In the genomic region with DNA sequence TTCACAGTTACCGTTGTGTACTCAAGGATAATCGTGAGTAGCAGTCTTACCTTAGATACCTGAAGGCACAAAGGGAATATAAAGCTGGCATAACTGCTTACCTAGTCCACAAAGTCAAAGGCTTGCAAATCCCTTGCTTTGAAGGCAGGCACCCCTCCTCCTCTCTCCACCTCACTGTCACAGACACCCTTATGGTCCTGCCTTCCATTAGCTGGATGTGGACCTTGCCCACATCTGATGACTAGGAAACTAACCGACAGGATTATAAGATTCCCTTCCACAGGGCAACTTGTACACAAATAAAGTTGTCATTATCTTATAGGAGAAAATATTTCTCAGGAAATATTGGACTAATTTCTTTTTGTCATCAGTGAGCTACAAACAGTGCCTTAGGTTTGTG, we compare ENCODE assay signal across 27 mouse cellular contexts.
"Had no signal": no experiment of that assay in that cellular context is flagged by ENCODE, and none has a peak within 500 bp of the region (broad histone marks: within the 10 kb centered on the region; RNA-seq: fewer than 3 reads in every experiment).

No protein-coding gene starts in this region.

- DNase-seq: cerebellum, adult 2 months; cerebellum, adult 8-10 months; cerebellum, adult 9-10 months; cerebellum, adult 9-11 months; cerebellum, postnatal 10 days; cerebellum, postnatal 14 days; cerebellum, postnatal 25 days; cerebellum, postnatal 36 days; embryo, embryonic 11 days; forebrain, postnatal 0 days; gastrocnemius, adult 2 months; gastrocnemius, postnatal 10 days; gastrocnemius, postnatal 14 days; gastrocnemius, postnatal 25 days; gastrocnemius, postnatal 36 days; heart, adult 18-20 months had no signal

- H3K36me3 ChIP-seq: embryonic facial prominence, embryonic 10.5 days; embryonic facial prominence, embryonic 12.5 days; embryonic facial prominence, embryonic 13.5 days; embryonic facial prominence, embryonic 15.5 days; forebrain, embryonic 10.5 days; forebrain, embryonic 12.5 days; forebrain, embryonic 15.5 days had no signal

- H3K4me3 ChIP-seq: embryonic facial prominence, embryonic 10.5 days; embryonic facial prominence, embryonic 12.5 days; embryonic facial prominence, embryonic 13.5 days; embryonic facial prominence, embryonic 15.5 days; erythroblast, embryonic 14.5 days; forebrain, embryonic 10.5 days; forebrain, embryonic 12.5 days; forebrain, embryonic 13.5 days; forebrain, embryonic 15.5 days; gastrocnemius, adult 2 months had no signal

- H3K4me1 ChIP-seq: embryonic facial prominence, embryonic 12.5 days; embryonic facial prominence, embryonic 13.5 days; embryonic facial prominence, embryonic 15.5 days; forebrain, embryonic 15.5 days had no signal

- H3K4me2 ChIP-seq: embryonic facial prominence, embryonic 12.5 days; embryonic facial prominence, embryonic 13.5 days; embryonic facial prominence, embryonic 15.5 days; forebrain, embryonic 12.5 days; forebrain, embryonic 13.5 days; forebrain, embryonic 15.5 days had no signal

- H3K27ac ChIP-seq: embryonic facial prominence, embryonic 10.5 days; embryonic facial prominence, embryonic 12.5 days; embryonic facial prominence, embryonic 13.5 days; embryonic facial prominence, embryonic 15.5 days; forebrain, embryonic 10.5 days; forebrain, embryonic 12.5 days; forebrain, embryonic 13.5 days; forebrain, embryonic 15.5 days; gastrocnemius, adult 2 months had no signal

- H3K9ac ChIP-seq: embryonic facial prominence, embryonic 12.5 days; embryonic facial prominence, embryonic 13.5 days; embryonic facial prominence, embryonic 15.5 days; forebrain, embryonic 12.5 days; forebrain, embryonic 13.5 days; forebrain, embryonic 15.5 days; forebrain, postnatal 0 days had no signal

- H3K9me3 ChIP-seq: embryonic facial prominence, embryonic 10.5 days; embryonic facial prominence, embryonic 12.5 days; embryonic facial prominence, embryonic 13.5 days; embryonic facial prominence, embryonic 15.5 days; forebrain, embryonic 10.5 days; forebrain, embryonic 12.5 days; forebrain, embryonic 13.5 days; forebrain, embryonic 15.5 days had no signal

- ATAC-seq: forebrain, embryonic 13.5 days; forebrain, embryonic 14.5 days; forebrain, embryonic 15.5 days; forebrain, embryonic 16.5 days; forebrain, postnatal 0 days had no signal

- H3K27me3 ChIP-seq: embryonic facial prominence, embryonic 12.5 days; embryonic facial prominence, embryonic 13.5 days; embryonic facial prominence, embryonic 15.5 days; forebrain, embryonic 12.5 days; forebrain, embryonic 13.5 days; forebrain, embryonic 15.5 days had no signal
